Mouse (Mus musculus) bone marrow, adult 2 months (tissue): ENCODE measurements at regions not wholly inside any gene's neighbourhood (a gene's known extent, or its start where the extent isn't known, plus 50 kb on each side); places are given as distances from the start of the nearest gene placed in this dataset.

Source experiments
- H3K27ac ChIP-seq: fragments of 200-500 bp; 2 replicates; pipeline ENCODE4 v1.5.1; 2012; ENCODE audit warnings: low read depth, mild to moderate bottlenecking, control low read depth, inconsistent platforms, low read length; ENCODE audit not compliant: control insufficient read depth, poor library complexity, insufficient read depth
- H3K4me1 ChIP-seq: fragments of 200-500 bp; 2 replicates; pipeline ENCODE4 v1.6.1; 2011; ENCODE audit warnings: low read length; ENCODE audit not compliant: control insufficient read depth, insufficient read depth
- H3K4me3 ChIP-seq: fragments of 200-500 bp; replicated peaks from 2 replicates; pipeline ENCODE3; 2011; ENCODE audit warnings: mild to moderate bottlenecking, low read depth, low read length, control low read depth; ENCODE audit not compliant: control insufficient read depth
- CTCF ChIP-seq: fragments of 200-500 bp; IDR thresholded peaks from 2 replicates; pipeline ENCODE4 v1.5.1; 2011; ENCODE audit warnings: low read length, control low read depth; ENCODE audit not compliant: control insufficient read depth, insufficient read depth
- POLR2A ChIP-seq: fragments of 200-500 bp; IDR thresholded peaks from 2 replicates; pipeline ENCODE4 v1.6.1; 2011; ENCODE audit warnings: low read depth, mild to moderate bottlenecking, control low read depth, low read length, borderline replicate concordance; ENCODE audit not compliant: control insufficient read depth
- WGBS: fragments of 180-500 bp; shearing (Covaris S2); methylation state at CpG from one replicate; pipeline ENCODE4 v1.1.7; 2018; 5-methylcytosine and 5-hydroxymethylcytosine counted together

- Histone ChIP-seq H3K4me3 (no peak overlapping the region), H3K4me1 (no peaks in the 10 kb centered on the region), H3K27ac (no peak overlapping the region)
- 77% methylated on average over 2 of the region's 2 CpGs for WGBS
- no peak for TF ChIP-seq POLR2A
- TF ChIP-seq CTCF = no peak
These were observed 55.3 kb upstream of the Spaca1 start for GRCm38 (mm10) chr4:34105251-34105650.

GRCm38 (mm10) chr4:34114323-34114722 lies 64.3 kb upstream of the Spaca1 start:
- no peak for TF ChIP-seq CTCF
- no peak for TF ChIP-seq POLR2A
- H3K27ac ChIP-seq = no peak overlapping the region
- H3K4me3 ChIP-seq = no peak overlapping the region
- no peaks in the 10 kb centered on the region for H3K4me1 ChIP-seq
- 68% methylated on average over 6 of the region's 6 CpGs for whole genome bisulfite sequencing

- Histone ChIP-seq H3K4me1 (no peaks in the 10 kb centered on the region), H3K4me3 (no peak overlapping the region), H3K27ac (no peak overlapping the region)
- TF ChIP-seq POLR2A (no peak), CTCF (no peak)
- 80% methylated on average over 1 of the region's 1 CpGs for WGBS
These were observed 67.1 kb upstream of the Spaca1 start for GRCm38 (mm10) chr4:34117086-34117485.

DNA sequence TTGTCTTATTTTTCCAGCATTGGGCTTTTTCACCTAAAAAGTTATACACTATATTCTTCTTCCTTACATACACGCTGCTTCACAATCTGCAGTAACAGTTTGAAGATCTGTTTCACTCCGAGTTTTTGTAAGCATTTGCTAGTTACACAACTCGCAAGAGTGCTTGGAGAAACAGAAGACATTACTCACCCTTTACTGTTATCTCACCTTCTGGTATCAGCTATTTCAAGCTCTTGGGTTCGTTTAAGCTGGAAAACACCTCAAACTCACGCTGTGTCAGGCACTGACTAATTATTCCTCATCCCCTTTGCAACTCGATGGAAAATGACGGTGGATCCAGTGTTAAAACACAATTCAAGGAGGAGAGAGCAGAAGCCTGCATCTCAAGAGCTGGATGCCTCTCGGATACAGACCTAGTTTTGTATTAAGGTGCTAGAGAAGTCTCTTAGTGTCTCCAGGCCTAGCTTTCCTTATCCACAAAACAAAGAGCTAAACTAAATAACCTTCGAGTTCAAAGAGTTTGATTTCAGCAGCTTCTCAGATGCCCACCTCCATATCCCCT lies 73.0 kb upstream of the Spaca1 start:
- WGBS = 80% methylated on average over 9 of the region's 9 CpGs
- H3K27ac ChIP-seq = no peak overlapping the region
- H3K4me3 ChIP-seq = no peak overlapping the region
- no peak for TF ChIP-seq CTCF
- TF ChIP-seq POLR2A = no peak
- H3K4me1 ChIP-seq = no peaks in the 10 kb centered on the region

DNA sequence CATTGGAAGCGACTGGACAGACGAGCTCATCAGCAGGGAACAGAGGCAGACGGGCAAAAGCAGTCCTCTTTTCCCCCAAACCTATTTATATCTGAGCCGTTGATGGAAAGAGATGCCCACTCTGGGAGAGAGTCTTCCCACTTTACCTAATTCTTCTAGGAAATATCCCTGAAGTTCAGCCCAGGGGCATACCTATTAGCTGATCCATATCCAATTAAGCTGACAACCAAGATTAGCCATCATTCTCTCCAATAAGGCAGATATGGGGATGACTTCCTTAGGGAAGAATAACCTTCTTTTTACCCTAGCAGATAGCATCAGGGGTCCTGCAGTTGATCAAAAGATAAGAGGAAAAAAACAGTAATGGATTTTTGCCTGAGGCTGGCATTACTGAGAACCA lies 78.2 kb upstream of the Spaca1 start:
- TF ChIP-seq POLR2A (no peak), CTCF (no peak)
- Histone ChIP-seq H3K4me3 (no peak overlapping the region), H3K27ac (no peak overlapping the region), H3K4me1 (no peaks in the 10 kb centered on the region)
- 91% methylated on average over 4 of the region's 4 CpGs for WGBS

- Histone ChIP-seq H3K27ac (no peak overlapping the region), H3K4me3 (no peak overlapping the region), H3K4me1 (no peaks in the 10 kb centered on the region)
- WGBS = 80% methylated on average over 2 of the region's 2 CpGs
- TF ChIP-seq CTCF = no peak
- no peak for TF ChIP-seq POLR2A
These were observed 96.3 kb upstream of the Spaca1 start for GRCm38 (mm10) chr4:34146133-34146867.

DNA sequence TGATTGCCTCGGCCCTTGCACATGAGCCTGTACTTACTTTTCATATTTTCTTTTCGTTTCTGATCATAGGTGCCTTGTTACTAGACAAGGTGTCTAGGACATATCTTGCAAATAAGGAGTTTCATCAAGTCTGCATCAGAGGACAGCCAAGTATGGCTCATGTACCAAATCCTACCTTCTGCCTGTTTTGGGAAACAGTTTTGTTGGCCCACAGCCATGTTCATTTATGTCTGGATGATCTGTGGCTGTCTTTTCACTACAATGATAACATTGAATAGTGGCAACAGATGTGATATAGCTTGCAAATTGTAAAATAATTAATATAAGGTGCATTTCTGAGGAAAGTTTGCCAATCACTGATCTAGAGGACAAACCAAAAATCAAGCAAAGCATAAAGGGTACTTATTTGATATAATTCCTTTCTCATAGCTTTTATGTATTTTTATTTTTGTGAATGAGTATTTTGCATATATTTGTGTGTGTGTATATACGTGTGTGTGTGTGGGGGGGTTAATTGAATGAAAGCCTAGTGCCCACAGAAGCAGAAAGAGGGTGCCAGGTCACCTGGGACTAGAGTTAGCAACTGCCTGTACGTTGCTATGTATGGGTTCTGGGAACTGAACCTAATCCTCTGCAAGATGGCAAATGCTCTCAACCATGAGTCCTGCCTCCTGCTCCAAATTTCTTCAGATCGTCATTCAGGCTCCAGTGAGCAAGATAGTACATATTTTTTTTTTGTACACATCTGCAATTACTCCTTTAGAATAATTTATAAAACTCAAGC lies 99.2 kb upstream of the Spaca1 start:
- 64% methylated on average over 5 of the region's 5 CpGs for WGBS
- Histone ChIP-seq H3K27ac (no peak overlapping the region), H3K4me1 (no peaks in the 10 kb centered on the region), H3K4me3 (no peak overlapping the region)
- TF ChIP-seq POLR2A (no peak), CTCF (no peak)

DNA sequence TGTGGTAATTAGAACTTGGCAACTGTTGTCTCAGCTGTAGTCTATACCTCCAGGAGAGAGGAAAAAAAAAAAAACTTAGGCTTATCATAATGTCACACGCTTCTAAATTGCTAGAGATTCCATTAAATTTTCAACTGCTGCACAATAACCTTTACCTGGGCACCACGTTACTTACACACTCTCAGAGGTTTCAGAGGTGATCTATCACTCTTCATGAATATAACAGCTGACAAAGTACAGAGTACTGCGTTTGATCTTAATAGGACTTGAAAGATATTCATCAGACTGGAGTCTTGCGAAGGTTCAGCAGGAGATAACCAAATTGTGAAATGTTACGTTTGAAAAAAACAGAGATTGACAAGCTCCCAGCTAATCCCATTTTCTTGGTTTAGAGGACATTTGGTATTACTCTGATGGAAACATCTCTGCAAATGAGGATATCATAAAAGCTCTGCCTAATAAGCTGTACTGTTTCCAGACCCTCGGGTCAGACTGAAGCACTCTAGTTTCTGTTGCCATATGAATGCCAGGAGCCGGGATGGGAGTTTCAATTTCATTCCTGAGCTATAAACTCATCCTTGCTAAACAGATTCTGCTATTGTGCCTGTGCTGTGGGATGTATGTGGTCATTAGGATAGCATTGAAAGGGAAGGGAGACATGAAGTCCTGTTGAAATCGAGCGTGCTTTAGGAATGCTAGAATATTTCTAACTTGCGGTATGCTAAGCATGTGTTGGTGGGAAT lies 101.8 kb upstream of the Spaca1 start:
- Histone ChIP-seq H3K4me1 (no peaks in the 10 kb centered on the region), H3K4me3 (no peak overlapping the region), H3K27ac (no peak overlapping the region)
- 81% methylated on average over 10 of the region's 10 CpGs for WGBS
- TF ChIP-seq CTCF (no peak), POLR2A (no peak)

DNA sequence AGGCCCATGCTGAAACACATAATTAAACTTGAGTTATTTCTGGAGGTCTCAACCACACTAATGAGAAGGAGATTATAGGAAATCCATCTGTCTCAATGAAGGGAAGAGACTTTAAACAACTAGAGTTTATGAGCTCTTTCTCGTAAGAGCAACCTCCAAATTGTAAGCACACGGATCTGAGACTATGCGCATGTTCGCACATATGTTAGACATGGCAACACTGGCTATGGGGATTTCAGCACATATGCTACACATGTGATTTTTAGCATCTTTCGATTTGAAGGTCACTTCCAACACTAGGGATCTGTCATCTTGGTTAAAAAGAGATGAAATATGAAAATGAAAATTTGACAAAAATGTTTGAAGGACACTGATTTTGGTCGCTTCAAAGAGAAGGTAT lies 105.5 kb upstream of the Spaca1 start:
- WGBS = 83% methylated on average over 6 of the region's 6 CpGs
- Histone ChIP-seq H3K27ac (no peak overlapping the region), H3K4me1 (no peaks in the 10 kb centered on the region), H3K4me3 (no peak overlapping the region)
- no peak for TF ChIP-seq CTCF
- TF ChIP-seq POLR2A = no peak
